Mouse (Mus musculus) stomach, postnatal 0 days (tissue): ENCODE measurements at regions not wholly inside any gene's neighbourhood (a gene's known extent, or its start where the extent isn't known, plus 50 kb on each side); places are given as distances from the start of the nearest gene placed in this dataset.

Experiments used
- CTCF ChIP-seq: IDR thresholded peaks from 2 replicates; pipeline ENCODE4 v1.5.1; 2016; ENCODE audit warnings: antibody characterized with exemption, low read depth, mild to moderate bottlenecking, moderate library complexity
- EP300 ChIP-seq: optimal IDR thresholded peaks from 2 replicates; pipeline ENCODE3; 2016; ENCODE audit warnings: antibody characterized with exemption

- TF ChIP-seq CTCF (no peak), EP300 (no peak)
Observed at GRCm38 (mm10) chr3:58091466-58092176, 243.7 kb upstream of the Pfn2 start.
